Mouse (Mus musculus) myocyte (in vitro differentiated cells): ENCODE measurements around the gene Islr2. TPM values are rescaled to one million over a fixed set of nuclear protein-coding genes. Genes with fewer than 3 reads are reported as not detected.

Experiments used
- H3K27me3 ChIP-seq: one replicate; pipeline ENCODE4 v1.6.1; 2011; ENCODE audit not compliant: control insufficient read depth, insufficient read depth, insufficient read length
- H3K36me3 ChIP-seq: one replicate; pipeline ENCODE4 v1.6.1; 2011; ENCODE audit not compliant: control insufficient read depth, insufficient read depth
- H3K4me2 ChIP-seq: one replicate; pipeline ENCODE4 v1.6.1; 2011; ENCODE audit warnings: low read depth, control low read depth
- H3K4me3 ChIP-seq: one replicate; pipeline ENCODE4 v1.5.1; 2011; ENCODE audit warnings: mild to moderate bottlenecking, control low read depth, moderate library complexity
- H3K79me2 ChIP-seq: one replicate; pipeline ENCODE4 v1.6.1; 2011; ENCODE audit not compliant: control insufficient read depth, insufficient read depth
- H3ac ChIP-seq: one replicate; pipeline ENCODE4 v1.6.1; 2011; ENCODE audit not compliant: control insufficient read depth, insufficient read length
- CEBPB ChIP-seq: IDR thresholded peaks from 2 replicates; pipeline ENCODE4 v1.6.1; 2011; ENCODE audit warnings: mild to moderate bottlenecking, moderate library complexity; ENCODE audit not compliant: poor library complexity, insufficient read depth, severe bottlenecking
- E2F4 ChIP-seq: IDR thresholded peaks from one replicate; pipeline ENCODE4 v1.6.1; 2011; ENCODE audit warnings: mild to moderate bottlenecking, control low read depth, moderate library complexity; ENCODE audit not compliant: insufficient read depth
- MAX ChIP-seq: IDR thresholded peaks from one replicate; pipeline ENCODE4 v1.6.1; 2011; ENCODE audit warnings: low read depth, mild to moderate bottlenecking, control low read depth
- MYOD1 ChIP-seq, 3 experiments: IDR thresholded peaks; one replicate each; pipeline ENCODE4 v1.6.1; 2011; ENCODE audit warnings: control low read depth in 2 of 3, low read depth in 2 of 3, mild to moderate bottlenecking in 2 of 3, moderate library complexity in 1 of 3; ENCODE audit not compliant: insufficient read length in 2 of 3, control insufficient read depth in 1 of 3
- MYOG ChIP-seq, 3 experiments: IDR thresholded peaks; one replicate each; pipeline ENCODE4 v1.6.1; 2011; ENCODE audit warnings: control low read depth in 2 of 3, low read depth in 2 of 3, mild to moderate bottlenecking in 2 of 3; ENCODE audit not compliant: insufficient read length in 2 of 3, control insufficient read depth in 1 of 3, insufficient read depth in 1 of 3
- POLR2A ChIP-seq: IDR thresholded peaks from one replicate; pipeline ENCODE4 v1.6.1; 2011; ENCODE audit warnings: low read depth, mild to moderate bottlenecking, control low read depth, moderate library complexity; ENCODE audit not compliant: insufficient read length
- POLR2AphosphoS2 ChIP-seq: IDR thresholded peaks from one replicate; pipeline ENCODE4 v1.6.1; 2011; ENCODE audit warnings: low read depth, control low read depth; ENCODE audit not compliant: insufficient read length
- REST ChIP-seq: IDR thresholded peaks from one replicate; pipeline ENCODE4 v1.6.1; 2011; ENCODE audit warnings: mild to moderate bottlenecking, control low read depth, moderate library complexity; ENCODE audit not compliant: insufficient read depth, insufficient read length
- SRF ChIP-seq: IDR thresholded peaks from one replicate; pipeline ENCODE4 v1.6.1; 2011; ENCODE audit warnings: low read depth; ENCODE audit not compliant: control insufficient read depth, insufficient read length
- TCF12 ChIP-seq: IDR thresholded peaks from one replicate; pipeline ENCODE4 v1.6.1; 2011; ENCODE audit warnings: mild to moderate bottlenecking, control low read depth; ENCODE audit not compliant: poor library complexity, insufficient read depth, severe bottlenecking
- TCF3 ChIP-seq: IDR thresholded peaks from one replicate; pipeline ENCODE4 v1.6.1; 2011; ENCODE audit warnings: low read depth, control low read depth; ENCODE audit not compliant: insufficient read length
- USF1 ChIP-seq: IDR thresholded peaks from one replicate; pipeline ENCODE4 v1.6.1; 2011; ENCODE audit warnings: low read depth, mild to moderate bottlenecking, control low read depth, moderate library complexity
- polyA plus RNA-seq: library from polyadenylated mRNA; unstranded; fragments of >200 nt; fragmentation: generic; extraction: Trizol; gene quantifications from one replicate; pipeline ENCODE4 v1.2.1, GENCODE M21; 2012; ENCODE audit warnings: missing spikeins

The Islr2 gene
- polyA plus RNA-seq, 1 experiment, result 0.32 TPM

GRCm38 (mm10) chr9:58150733-58151361 is 53.3 kb downstream of the Islr2 start:
- TF ChIP-seq TCF12 (no peak), SRF (no peak), POLR2A (no peak), POLR2AphosphoS2 (no peak), MYOG (IDR thresholded peaks at IDR 0.05; ENCODE audit: control insufficient read depth in 1 of 3, insufficient read depth in 1 of 3, insufficient read length in 2 of 3, low read depth in 2 of 3) (no peak), REST (no peak), USF1 (no peak), TCF3 (no peak), MYOD1 (IDR thresholded peaks at IDR 0.05; ENCODE audit: control insufficient read depth in 1 of 3, insufficient read length in 2 of 3, low read depth in 2 of 3) (no peak)
- no peak overlapping the region for H3K4me3 ChIP-seq
- H3ac ChIP-seq, result no peak overlapping the region
- no peaks in the 10 kb centered on the region for H3K36me3 ChIP-seq
- H3K4me2 ChIP-seq, result no peak overlapping the region
- H3K27me3 ChIP-seq, result no peaks in the 10 kb centered on the region
- H3K79me2 ChIP-seq, result no peaks in the 10 kb centered on the region

- Histone ChIP-seq H3ac (no peak overlapping the region), H3K27me3 (no peaks in the 10 kb centered on the region), H3K4me2 (no peak overlapping the region), H3K36me3 (no peaks in the 10 kb centered on the region), H3K79me2 (no peaks in the 10 kb centered on the region), H3K4me3 (no peak overlapping the region)
- TF ChIP-seq TCF3, result no peak
- no peak for TF ChIP-seq MYOD1 (IDR thresholded peaks at IDR 0.05; ENCODE audit: control insufficient read depth in 1 of 3, insufficient read length in 2 of 3, low read depth in 2 of 3)
- no peak for TF ChIP-seq REST
- no peak for TF ChIP-seq SRF
- TF ChIP-seq MAX, result no peak
- TF ChIP-seq TCF12, result no peak
- TF ChIP-seq E2F4, result no peak
- TF ChIP-seq POLR2A, result no peak
- no peak for TF ChIP-seq USF1
- no peak for TF ChIP-seq CEBPB
- no peak for TF ChIP-seq MYOG (IDR thresholded peaks at IDR 0.05; ENCODE audit: control insufficient read depth in 1 of 3, insufficient read depth in 1 of 3, insufficient read length in 2 of 3, low read depth in 2 of 3)
Observed at GRCm38 (mm10) chr9:58148806-58149205, 55.3 kb downstream of the Islr2 start.

Other genes with a start within 250 kb of the Islr2 start
- 0.11 TPM for gene Cyp11a1, start 197.9 kb downstream of the Islr2 start, polyA plus RNA-seq
- 0.64 TPM for gene Stra6, start 140.5 kb downstream of the Islr2 start, polyA plus RNA-seq
- gene Ccdc33, start 85.5 kb downstream of the Islr2 start, polyA plus RNA-seq, result not detected
- 30.3 TPM for gene Islr, start within 50 bp of the Islr2 start, polyA plus RNA-seq
- 15.5 TPM for gene Pml, start 45.5 kb upstream of the Islr2 start, polyA plus RNA-seq
- gene Stoml1, start 48.8 kb upstream of the Islr2 start, polyA plus RNA-seq, result 37.9 TPM
- 46.1 TPM for gene Loxl1, start 108.9 kb upstream of the Islr2 start, polyA plus RNA-seq
- gene Tbc1d21, start 166.1 kb upstream of the Islr2 start, polyA plus RNA-seq, result 0.32 TPM